Mouse (Mus musculus): Measurements from ENCODE around the gene Usp6nl. TPM values are rescaled to one million over a fixed set of nuclear protein-coding genes. Genes with fewer than 3 reads are reported as not detected.

Gene Usp6nl
- total RNA-seq, 1 experiment from 2014 or later: 31.7 TPM

DNA sequence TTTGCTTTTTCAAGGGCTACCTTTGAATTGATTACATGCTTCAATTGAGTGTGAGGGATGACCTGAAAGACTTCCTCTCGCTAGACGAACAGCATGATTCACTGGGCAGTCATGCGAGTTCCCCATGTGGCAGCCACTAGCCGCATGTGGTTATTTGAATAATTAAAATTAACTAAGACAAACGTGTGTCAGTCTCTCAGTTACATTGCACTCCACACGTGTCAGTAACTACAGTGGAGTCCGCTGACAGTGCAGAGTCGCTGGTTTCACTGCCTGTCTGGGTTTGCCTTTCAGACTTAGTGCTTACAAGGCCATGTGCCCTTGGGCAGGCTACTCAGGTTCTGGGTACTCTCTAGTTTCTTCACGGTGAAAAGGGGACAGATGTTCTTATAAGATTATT is 37.2 kb downstream of the Usp6nl start:
- ATAC-seq (ENCODE audit: extremely low read depth, insufficient number of reproducible peaks, low FRiP score, poor library complexity, severe bottlenecking): peak; percentile 83

DNA sequence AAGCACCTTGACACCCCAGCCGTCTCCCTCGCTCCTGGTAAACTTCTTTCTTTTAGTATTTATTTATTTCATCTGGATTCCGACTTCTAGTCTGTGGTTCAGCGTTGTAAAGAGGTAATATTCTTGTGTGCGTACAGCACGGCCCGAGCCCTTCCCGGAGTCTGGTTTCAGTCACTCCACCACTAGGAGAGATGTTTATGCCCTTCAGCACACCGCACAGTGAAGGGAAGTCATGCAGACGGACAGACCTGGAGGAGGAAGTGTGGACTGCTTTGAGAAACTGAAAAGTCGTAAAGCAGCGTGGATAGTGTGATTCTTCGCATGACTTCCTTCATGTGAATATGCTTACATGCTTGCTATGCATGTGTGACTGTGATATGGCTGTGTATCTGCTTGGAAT is 40.7 kb downstream of the Usp6nl start:
- ATAC-seq (ENCODE audit: extremely low read depth, insufficient number of reproducible peaks, low FRiP score, poor library complexity, severe bottlenecking): peak; percentile 54; the same call in 1 of the 2 replicates

DNA sequence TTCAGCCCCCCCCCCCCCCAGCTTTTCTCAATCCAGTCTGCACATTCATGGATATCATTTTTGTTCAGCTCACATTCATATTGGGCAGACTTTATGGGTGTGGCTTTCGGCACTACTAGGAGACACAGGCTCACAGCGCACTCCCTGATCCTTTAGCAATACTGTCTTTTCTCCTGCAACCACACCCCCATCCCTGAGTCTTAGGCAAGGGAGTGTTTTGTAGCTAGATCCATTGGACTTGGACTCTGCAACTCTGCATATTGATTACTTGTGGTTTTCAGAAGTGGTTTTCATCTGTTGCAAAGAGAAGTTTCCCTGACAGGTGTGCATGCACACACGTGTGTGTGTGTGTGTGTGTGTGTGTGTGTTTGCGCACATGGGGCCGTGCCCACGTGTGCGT is 41.5 kb downstream of the Usp6nl start:
- ATAC-seq (ENCODE audit: extremely low read depth, insufficient number of reproducible peaks, low FRiP score, poor library complexity, severe bottlenecking): no peak

DNA sequence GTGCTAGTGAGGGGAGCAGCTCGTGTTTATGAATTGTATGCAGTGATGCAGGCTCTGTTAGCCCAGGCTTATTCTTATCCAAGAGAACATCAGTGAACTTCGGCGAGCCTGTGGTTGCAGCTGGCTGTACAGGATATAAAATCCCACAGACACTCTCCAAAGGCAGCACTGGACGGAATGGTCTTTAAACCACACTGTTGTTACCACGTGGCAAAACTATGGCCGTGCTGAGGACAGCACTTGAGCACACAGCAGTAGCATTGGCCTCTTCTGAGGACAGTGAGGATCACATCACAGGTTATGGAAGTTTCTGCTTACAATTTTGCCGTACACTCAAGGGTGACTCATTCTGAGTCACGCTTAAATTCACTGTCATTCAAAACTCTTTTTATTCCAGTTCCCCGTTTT is 44.1 kb downstream of the Usp6nl start:
- no peak for ATAC-seq (ENCODE audit: extremely low read depth, insufficient number of reproducible peaks, low FRiP score, poor library complexity, severe bottlenecking)

DNA sequence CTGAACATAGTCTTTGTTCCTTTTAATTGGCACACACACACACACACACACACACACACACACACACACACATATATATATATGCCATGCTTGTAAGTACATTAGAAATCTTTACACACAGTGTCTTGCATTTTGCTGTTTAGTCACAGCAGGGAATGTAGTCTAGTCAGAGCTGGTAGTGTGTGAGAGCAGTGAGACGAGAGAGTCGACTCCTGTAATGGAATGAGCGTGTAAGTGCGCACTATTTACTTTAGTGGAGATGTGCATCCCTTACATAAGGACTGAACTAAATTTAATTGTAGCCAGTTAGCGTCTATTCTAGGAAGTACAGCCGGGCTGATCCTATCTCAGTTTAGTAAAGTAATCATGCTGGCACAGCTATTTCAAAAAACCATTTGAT is 44.5 kb downstream of the Usp6nl start:
- ATAC-seq (ENCODE audit: extremely low read depth, insufficient number of reproducible peaks, low FRiP score, poor library complexity, severe bottlenecking): no peak

DNA sequence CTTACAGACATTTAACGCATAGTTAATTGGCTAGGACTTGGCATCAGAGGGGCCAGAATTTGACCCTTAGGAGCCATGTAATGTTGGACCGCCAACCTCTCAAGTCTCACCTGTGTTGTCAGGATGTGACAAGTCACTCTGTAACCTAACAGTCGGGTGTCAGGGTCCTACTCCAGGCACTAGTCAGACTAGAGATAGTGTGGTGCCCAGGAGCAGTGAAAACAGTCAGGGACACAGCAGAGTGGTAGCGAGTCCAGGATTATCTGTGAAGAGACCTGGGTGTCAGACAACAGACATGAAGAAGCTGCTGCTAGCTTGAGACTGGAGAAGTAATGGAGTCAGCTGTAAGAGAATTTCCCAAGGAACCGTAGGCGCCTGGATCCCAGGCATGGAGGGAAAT is 45.0 kb downstream of the Usp6nl start:
- ATAC-seq (ENCODE audit: extremely low read depth, insufficient number of reproducible peaks, low FRiP score, poor library complexity, severe bottlenecking): no peak

DNA sequence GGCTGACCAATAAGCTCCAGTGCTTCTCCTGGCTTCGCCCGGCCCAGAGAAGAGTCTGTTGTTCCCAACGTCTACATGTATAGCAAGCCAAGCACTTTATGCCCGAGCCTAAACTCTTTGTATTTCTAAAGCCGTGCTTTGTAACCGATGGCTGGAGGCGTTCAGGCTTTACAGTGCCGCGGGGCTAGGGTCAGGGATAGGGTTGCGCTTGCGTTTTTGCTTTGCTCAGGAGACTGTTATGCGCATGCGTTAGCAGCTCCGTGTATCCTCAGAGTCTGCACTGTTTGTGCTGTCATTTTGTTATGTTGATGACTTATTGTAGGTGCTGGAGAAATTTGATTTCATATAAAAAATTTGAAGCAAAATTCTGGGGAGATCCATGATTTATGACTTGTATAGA is 51.7 kb downstream of the Usp6nl start:
- ATAC-seq (ENCODE audit: extremely low read depth, insufficient number of reproducible peaks, low FRiP score, poor library complexity, severe bottlenecking): no peak

DNA sequence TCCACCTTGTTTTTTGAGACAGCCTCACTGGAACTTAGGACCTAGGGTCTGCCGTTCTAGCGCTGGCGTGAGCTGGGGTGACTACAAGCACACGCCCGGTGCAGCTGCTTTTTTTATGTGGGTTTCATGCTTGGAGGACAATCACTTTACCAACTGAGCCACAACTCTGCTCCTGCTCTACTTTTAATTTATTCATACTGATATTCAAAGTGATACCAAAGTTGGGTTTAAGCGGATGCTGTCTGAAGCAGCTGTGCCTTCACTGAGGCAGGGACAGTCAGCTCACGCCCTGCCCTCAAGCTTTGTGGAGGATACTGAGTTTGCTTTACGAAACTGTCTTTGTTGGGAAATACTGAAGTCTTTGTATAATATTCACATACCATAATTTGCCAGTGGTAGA is 53.6 kb downstream of the Usp6nl start:
- ATAC-seq (ENCODE audit: extremely low read depth, insufficient number of reproducible peaks, low FRiP score, poor library complexity, severe bottlenecking): peak; percentile 70

DNA sequence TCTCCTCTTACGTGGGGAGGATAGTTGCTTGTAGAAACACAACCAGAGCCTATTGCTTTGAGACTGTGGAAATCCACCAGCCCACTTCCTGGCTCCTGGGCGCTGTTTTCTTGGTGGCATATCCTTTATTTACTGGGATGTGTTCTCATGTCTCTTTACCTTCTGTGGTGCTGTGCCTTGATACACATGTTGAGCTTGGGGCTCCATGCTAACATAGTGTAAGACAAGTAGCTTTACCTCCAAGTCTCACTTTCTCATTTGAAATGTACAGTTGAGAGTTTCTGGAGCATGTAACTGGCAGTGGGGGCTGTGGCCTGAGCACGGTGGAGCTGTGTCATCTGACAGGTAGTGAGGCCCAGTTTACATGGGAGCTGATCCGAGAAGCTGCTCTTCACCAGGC is 54.5 kb downstream of the Usp6nl start:
- no peak for ATAC-seq (ENCODE audit: extremely low read depth, insufficient number of reproducible peaks, low FRiP score, poor library complexity, severe bottlenecking)

DNA sequence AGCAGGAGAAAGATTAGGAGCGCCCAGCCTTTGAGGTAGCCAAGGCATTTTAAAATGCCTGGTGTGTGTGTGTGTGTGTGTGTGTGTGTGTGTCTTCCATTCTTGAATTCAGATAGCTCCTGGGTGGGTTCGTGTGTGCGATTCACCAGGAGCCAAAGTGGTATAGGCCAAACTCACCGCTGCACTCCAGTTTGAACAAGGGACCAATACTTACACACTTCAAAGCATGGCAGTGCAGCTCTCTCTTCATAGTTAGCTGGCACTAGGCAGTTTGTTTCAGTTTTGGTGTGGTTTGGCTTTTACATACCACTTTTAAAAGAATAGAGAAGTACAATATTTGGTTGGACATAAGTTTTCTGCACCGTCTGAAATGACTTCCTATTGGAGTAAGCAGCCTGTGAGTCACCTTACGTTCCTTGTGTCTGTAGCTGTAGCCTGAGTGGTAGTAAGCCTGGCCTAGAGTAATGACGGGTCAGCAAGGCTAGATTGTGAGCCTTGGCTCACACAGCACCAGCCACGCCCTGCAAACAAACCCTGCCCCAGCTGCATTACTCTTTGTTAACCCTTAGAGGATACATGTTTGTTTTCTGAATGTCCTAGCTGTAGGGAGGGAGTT is 56.2 kb downstream of the Usp6nl start:
- ATAC-seq (ENCODE audit: extremely low read depth, insufficient number of reproducible peaks, low FRiP score, poor library complexity, severe bottlenecking): peak; percentile 49; the same call in 1 of the 2 replicates

DNA sequence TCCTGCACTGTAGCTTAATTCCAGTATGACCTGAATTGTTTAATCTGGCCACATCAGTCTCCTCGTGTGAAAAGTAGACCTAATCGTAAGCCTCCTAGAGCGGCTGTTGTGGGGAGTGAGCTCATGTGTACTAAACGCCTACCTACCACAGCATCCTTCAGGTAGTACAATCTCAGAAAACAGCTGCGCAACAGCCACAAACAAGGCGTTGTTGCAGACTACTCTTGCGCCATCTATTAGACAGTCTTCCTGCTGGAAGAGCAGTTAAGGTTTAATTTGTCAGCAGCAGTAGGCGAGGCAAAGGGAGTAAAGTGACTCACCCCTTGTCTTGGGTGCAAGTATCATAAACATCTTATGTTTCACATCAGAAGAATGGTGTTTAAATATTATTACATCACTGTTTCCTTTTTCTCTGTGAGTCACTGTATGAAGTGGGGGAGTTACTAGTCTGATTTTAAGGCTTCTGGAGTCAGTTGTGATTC is 57.3 kb downstream of the Usp6nl start:
- ATAC-seq (ENCODE audit: extremely low read depth, insufficient number of reproducible peaks, low FRiP score, poor library complexity, severe bottlenecking): no peak

DNA sequence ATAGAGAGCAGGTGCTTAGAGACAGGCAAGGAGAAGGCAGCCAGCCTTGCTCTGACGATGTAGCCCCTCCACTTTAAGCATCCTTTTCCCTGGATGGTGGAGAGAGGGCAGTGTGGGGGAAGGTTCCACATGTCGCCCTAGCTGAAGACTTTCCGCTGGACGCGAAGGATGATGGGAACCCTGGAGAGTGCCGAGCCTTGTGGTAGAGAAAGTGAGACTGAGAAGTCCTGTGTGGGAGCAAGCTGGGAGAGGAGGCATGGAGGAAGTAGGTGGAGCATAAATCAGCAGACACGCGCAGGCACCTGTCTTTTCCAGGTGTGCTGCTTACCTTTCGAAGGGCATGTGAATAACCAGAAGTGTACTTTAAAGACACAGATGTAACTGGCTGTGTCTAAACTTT is 57.9 kb downstream of the Usp6nl start:
- ATAC-seq (ENCODE audit: extremely low read depth, insufficient number of reproducible peaks, low FRiP score, poor library complexity, severe bottlenecking): no peak

DNA sequence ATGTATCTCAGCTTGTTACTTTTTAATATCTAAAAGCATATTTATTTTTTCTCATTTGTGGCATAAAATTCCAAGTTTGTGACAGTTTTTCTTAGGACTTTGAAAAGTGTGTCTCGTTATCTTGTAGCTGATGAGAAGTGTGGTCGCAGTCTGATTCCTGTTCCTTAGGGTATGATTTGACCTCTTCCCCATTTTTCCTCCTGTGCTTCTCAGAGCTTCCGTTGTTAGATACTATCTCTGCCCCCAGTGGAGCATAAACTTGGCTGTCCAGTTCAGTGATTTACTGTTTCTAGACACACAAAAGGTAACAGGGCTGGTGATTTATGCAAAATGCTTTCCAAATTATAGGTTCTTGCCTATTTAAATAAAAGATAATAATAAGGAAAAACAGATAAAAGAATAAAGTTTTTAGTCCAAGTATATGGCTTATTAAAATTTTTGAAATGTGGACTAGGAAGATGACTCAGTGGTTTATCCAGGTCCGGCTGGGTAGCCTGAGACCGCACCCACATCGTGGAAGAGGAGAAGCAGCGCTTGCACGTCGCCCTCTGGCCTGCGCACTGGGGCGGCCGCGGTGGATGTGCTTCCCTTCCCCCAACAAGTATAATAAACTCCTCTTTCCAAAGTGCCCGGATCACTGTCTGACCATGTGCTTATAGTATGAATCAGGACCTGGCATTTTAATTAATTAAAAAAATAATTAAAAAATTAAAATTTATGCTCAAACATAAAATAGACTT is 62.1 kb downstream of the Usp6nl start:
- no peak for ATAC-seq (ENCODE audit: extremely low read depth, insufficient number of reproducible peaks, low FRiP score, poor library complexity, severe bottlenecking)

DNA sequence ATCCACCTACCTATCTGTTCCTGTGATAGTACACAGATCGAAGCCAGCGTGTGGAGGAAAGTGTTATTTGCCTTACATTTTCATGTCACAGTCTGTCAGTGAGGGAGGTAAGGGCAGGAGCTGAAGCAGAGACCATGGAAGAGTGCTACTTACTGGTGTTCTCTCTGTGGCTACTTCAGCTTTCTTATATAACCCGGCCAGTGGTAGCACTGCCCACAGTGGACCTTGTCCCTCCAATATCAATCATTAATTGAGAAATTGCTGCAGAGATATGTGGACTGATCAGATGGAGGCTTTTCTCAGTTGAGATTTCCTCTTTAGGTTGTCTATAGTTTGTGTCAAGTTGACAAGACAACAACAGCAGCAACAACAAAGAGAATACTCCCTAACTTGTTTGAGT is 66.7 kb downstream of the Usp6nl start:
- no peak for ATAC-seq (ENCODE audit: extremely low read depth, insufficient number of reproducible peaks, low FRiP score, poor library complexity, severe bottlenecking)

DNA sequence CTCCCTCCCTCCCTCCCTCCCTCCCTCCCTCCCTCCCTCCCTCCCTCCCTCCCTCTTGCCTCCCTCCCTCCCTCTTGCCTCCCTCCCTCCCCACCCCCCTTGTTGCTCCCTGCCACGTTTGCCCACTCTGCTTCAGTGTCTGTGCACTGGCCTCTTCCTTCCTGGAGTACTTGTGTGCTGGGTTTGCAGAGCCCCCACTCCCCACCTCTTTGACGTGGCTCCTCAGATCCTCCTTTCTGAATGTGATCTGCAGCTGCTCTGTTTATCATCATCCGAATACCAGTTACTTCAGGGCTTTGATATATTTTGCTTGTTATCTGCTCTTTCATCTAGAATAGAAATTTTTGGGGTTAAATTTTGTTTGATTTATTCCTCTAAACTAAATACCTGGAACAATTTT is 68.8 kb downstream of the Usp6nl start:
- ATAC-seq (ENCODE audit: extremely low read depth, insufficient number of reproducible peaks, low FRiP score, poor library complexity, severe bottlenecking): no peak

DNA sequence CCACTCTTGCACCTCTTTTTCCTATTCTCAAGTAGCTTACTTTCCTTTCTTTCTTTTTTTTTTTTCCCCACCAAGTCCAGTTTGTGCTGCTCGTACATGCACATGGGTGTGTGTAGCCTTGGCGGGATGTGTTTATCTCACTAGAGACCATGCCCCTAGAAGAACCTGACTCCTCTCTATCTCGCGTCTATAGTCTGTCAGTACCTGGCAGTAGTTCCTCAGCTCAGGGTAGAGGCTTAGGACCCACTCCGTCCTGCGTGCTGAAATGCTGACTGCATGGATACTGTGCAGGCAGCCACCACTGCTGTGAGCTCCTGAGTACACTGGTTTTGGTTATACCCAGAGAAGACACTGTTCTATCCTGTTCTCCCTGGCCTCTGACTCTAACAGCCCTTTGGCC is 69.5 kb downstream of the Usp6nl start:
- ATAC-seq (ENCODE audit: extremely low read depth, insufficient number of reproducible peaks, low FRiP score, poor library complexity, severe bottlenecking): no peak

DNA sequence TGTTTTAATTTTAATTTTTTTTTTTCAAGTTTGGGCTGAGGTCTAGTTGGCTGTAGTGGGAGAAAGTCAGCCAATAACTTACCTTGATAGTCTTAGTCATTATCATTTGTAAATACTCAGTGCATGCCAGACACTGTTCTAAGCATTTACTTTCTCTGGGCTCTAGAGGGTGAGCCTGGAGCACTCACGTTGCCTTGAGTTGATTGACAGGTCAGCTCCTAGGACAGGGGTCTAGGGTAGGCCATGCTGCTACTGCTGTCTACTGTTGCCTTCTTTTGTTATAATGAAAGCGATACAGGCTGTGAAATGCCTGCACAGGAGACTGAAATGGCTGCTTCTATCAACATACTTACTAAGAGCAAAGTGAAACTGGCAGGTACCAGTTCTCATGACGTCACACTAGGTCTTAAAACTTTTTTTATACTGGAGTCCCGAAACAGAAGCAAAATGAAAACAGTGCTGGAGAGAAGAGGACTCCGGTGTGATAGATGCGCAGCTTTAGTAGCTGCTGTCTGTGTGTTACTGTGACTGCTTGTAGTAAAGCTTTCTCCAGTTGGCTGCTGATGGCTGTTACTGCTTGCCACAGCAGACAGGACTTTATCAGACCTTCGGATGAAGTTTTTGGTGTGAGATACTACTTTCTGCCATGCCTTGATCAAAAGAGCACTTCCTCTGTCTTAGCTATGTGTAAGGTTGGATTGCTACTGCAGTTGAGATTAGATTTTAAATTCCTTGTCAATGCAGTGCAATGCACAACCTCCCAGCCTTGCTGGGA is 73.6 kb downstream of the Usp6nl start:
- ATAC-seq (ENCODE audit: extremely low read depth, insufficient number of reproducible peaks, low FRiP score, poor library complexity, severe bottlenecking): peak; percentile 22; the same call in 1 of the 2 replicates

DNA sequence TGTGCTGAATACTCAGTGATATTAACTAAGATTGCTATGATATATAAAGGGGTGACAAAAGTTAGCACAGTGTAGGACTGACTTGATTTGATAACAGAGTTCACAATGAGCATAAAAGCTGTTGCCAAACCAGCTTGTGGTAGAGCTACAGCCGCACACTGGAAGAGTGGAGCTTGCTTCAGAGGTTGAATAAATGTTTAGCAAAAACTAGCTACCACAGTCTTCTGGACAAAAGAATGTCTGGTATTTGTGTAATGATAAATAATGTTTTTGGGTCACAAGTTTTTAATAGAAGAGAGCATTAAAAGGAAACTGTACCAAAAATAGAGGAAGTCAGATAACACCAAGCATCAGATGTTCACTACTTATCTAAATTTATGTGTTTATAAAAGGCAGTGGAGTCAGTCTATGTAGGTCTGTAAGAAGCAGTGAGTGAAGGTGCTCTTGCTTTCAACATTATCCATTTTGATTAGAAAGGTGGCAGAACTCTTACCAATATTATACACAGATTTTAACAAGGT is 74.2 kb downstream of the Usp6nl start:
- no peak for ATAC-seq (ENCODE audit: extremely low read depth, insufficient number of reproducible peaks, low FRiP score, poor library complexity, severe bottlenecking)

DNA sequence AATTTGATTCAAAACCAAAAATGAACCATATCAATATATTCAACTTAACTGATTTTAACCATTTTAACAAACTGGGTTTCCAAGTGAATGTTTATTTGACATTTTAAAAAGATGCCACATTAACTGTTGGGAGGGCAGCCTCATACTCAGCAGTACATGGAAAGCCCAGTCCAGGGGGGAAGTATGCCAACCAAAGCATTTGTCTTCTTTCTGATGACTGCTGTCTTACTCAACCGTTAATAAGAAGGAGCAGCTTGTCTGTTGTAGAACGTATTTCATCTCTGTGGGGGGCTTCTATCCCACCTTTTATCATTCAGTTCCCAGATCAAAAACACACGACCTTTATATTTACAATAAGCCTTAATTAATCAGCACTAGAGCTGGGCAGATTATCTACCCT is 74.7 kb downstream of the Usp6nl start:
- no peak for ATAC-seq (ENCODE audit: extremely low read depth, insufficient number of reproducible peaks, low FRiP score, poor library complexity, severe bottlenecking)

DNA sequence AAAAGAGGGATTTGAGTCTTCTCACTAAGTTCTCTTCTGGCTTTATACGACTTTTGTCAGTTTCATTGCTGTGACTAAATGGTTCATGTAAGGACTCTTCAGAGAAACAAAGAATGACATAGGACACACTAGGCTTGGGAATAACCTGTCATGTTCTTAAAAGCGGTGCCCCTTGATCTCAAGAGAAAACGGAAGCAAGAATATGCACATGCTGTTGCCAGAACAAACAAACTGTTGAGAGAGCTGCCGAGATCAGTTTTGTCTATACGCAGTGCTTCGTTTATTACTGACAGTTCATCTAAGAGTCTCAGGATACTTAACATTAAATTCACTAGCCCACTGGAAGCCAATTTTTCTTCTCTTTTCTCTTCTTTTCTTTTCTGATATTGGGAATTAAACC is 76.4 kb downstream of the Usp6nl start:
- no peak for ATAC-seq (ENCODE audit: extremely low read depth, insufficient number of reproducible peaks, low FRiP score, poor library complexity, severe bottlenecking)

Data from neutrophil, adult 5-6 weeks (primary cell).